Mouse (Mus musculus): ENCODE data around the gene Col23a1.

The Col23a1 gene

DNA sequence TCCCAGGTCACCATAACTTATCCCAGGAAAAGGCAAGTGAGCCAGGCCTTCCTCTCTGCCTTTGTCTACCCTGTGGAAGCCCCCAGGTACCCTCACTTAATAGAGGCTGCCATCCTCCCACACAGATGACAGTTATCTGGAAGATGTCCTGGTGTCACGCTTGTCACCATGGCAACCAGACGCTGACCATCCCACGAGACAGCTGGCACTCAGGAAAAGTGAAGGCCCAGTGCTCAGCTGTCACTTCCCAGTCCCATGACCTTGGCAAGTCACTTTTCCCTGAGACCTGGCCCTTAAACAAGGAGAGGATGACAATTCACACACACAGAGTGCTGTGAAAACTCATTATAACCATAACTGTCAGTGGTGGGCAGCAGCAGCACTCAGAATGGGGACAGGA lies 262.4 kb downstream of the Col23a1 start:
- no peak for DNase-seq

GRCm38 (mm10) chr11:51554590-51554989 lies 264.9 kb downstream of the Col23a1 start:
- peak; percentile 42 for DNase-seq

DNA sequence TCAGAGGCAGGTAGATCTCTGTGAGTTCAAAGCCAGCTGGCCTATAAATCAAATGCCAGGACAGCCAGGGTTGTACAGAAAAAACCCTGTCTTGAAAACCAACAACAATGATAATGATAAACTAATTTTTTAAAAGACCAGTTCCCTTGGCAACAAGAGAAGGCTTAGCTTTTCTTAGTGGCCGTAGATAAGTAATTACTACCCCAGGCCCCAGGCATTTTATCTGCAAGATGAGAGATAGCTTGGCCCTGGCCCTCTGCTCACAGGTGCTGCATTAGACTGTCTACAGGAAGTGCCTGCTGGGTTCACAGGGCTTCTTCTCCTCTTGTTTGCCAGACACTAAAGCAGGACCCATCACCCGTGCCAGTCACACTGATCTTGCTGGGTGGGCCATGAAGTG lies 265.3 kb downstream of the Col23a1 start:
- DNase-seq: no peak

- DNase-seq: no peak
Measured at GRCm38 (mm10) chr11:51563276-51563675, 273.6 kb downstream of the Col23a1 start.

DNA sequence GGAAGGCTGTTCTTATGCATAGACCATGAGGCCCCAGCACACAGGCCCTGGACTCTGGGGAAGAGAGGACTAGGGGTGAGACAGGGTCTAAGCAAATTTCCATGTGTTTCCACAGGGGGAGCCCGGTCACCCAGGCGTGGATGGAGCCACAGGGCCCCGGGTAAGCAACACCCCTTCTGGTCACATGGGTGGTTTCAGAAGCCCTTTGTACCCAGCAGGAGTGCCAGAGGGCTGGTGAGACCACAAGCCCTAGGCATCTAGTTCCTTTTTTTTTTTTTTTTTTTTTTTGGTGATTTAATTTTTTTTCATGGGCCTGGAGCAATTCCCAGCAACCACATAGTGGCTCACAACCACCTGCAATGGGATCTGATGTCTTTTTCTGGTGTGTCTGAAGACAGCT lies 275.3 kb downstream of the Col23a1 start:
- DNase-seq: no peak

DNA sequence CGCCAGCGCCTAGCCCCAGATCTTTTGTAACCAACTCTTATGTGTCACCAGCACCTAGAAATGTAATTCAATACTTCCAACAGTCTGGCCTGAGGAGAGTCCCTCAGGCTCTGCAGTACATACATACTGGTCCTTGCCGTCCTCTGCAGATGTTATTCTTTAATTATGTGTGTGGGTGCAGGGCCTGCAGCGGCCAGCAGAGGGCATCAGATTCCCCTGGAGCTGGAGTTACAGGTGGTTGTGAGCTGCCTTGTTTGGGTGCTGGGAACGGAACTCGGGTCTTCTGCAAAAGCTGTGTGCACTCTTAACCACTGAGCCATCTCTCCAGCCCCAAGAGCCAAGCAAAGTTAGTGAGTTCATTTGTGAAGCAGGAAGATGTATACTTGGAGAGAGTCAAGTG lies 276.2 kb downstream of the Col23a1 start:
- no peak for DNase-seq

GRCm38 (mm10) chr11:51568801-51569200 lies 279.1 kb downstream of the Col23a1 start:
- no peak for DNase-seq

DNA sequence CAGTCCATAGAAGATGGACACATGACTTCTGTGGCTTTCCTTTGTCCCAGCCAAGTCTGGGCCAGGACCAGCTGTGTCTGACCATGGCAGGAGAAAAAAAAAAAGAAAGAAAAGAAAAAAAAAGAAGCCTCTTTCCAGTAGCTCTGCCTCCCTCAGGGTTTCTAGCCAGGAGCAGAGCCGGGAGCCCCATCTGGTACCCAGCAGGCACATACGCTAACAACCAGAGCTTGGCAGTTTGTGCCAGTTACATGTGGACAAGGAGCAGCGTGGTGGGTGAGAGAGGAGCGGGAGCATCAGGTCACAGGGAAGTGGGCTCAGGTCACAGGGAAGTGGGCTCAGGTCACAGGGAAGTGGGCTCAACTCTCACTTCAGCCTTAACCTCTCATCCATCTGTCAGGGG lies 286.7 kb downstream of the Col23a1 start:
- DNase-seq: no peak

GRCm38 (mm10) chr11:51577587-51577986 lies 287.9 kb downstream of the Col23a1 start:
- DNase-seq: no peak

GRCm38 (mm10) chr11:51579024-51579423 lies 289.3 kb downstream of the Col23a1 start:
- no peak for DNase-seq

- peak; percentile 88 for DNase-seq
Measured at GRCm38 (mm10) chr11:51582713-51583112, 293.0 kb downstream of the Col23a1 start.

GRCm38 (mm10) chr11:51584057-51584430 lies 294.3 kb downstream of the Col23a1 start:
- peak; percentile 47 for DNase-seq

DNA sequence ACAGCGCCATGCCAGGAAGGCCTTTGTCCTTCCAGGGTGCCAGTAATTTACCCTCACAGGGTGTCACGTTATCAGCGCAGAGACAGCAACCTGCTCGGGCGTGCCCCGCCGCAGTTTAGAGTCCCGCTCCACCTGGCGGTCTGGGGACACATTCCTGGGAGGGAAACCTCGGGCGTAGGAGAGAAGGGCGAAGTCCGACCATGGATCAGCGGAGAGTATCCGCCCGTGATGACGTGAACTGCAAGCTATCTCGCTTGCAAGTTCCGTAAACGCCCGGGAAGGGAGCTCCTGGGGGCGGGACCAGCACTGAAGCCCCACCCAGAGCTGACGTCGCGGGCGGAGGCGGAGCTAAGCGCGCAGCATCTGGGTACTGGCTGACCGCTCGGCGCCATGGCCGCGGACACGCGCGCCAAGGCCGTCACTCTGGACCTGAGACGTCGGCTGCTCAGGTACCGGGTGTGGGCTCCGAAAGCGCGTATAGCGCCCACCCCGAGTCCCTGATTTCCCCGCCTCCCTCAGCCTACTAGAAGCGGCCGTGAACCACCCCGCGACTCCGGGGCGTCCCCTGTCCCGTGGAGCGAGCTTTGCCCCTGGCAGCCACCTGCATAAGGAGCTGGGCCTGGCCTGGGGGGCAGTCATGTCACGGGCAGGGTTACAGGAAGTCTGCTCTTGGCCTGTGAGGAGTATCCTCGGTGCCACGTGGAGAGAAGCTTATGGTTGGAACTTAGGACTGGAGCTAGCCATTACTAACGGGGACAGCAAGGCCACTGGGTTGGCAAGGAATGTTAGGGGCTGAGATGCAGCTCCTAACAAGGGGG lies 294.9 kb downstream of the Col23a1 start, which contains the start of gene Phykpl:
Gene Phykpl, plus strand, starts transcription at position 327 of the 818 bp plus-strand sequence.
- DNase-seq: peak; percentile 98

- DNase-seq: no peak
Measured at GRCm38 (mm10) chr11:51585608-51586252, 296.0 kb downstream of the Col23a1 start.

DNA sequence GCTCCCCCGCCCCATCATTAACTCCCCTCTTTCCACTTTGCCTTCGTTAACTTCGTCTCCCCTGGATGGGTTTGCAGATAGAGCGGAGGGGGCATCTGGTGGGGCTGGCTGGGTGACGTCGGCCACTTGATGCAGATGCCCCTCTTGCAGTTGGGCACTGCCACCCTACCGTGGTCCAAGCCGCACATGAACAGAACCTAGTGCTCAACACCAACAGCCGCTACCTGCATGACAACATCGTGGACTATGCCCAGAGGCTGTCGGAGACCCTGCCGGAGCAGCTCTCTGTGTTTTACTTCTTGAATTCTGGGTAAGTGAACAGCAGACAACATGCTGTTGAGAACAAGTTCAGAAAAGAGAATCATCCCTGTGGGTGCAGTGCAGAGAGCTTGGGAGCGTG lies 296.7 kb downstream of the Col23a1 start:
- DNase-seq: no peak

DNA sequence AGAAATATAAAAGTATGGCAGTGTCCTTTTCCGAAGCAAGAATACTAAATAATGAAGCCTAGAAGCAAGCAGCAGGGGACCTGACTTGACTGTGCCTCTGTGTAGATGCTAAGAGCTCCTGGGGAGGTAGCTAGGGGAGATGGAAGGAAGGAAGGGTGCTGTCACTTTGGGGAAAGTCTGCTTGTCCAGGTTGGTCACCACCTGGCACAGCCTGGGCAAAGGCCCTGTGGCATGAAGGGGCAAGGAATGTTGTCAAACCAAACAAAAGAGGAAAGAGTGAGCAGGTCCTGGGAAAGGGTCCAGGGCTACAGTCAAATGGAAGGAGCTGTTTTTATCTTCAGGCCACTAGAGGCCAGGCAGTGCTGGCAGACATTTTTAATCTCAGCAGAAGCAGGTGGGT lies 297.3 kb downstream of the Col23a1 start:
- no peak for DNase-seq

- DNase-seq: no peak
Measured at GRCm38 (mm10) chr11:51588833-51589232, 299.1 kb downstream of the Col23a1 start.

DNA sequence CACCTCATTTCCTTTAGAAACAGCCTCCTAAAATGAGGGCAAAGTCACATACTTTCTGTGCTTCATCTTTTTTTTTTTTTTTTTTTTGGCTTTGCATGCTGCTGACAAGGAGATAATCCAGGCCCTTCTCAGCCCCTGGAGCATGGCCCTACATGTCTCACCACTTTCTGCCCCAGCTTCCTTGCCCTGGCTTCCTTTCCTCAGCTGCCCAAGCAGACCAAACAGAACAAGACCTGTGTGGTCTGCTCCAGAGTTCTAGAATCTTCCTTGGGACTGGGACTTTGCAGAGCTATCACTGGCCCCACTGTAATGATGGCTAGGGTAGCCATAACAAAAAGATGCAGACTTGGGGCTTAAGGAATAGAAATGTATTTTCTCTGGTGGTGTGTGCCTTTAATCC lies 300.3 kb downstream of the Col23a1 start:
- no peak for DNase-seq

- DNase-seq: no peak
Measured at GRCm38 (mm10) chr11:51591168-51591567, 301.4 kb downstream of the Col23a1 start.

DNA sequence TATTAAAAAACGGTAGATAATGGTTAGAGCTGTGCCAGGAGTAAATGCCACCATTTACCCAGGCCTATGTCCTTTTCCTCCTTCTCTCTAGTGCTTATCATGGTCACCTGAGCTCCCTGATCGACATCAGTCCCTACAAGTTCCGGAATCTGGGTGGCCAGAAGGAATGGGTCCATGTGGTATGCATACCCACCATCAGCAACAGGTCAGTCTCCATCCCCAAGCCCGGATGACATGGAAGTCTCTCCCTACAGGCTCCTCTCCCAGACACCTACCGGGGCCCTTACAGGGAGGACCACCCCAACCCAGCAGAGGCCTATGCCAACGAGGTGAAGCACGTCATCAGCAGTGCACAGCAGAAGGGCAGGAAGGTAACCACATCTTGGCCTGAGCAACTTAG lies 302.2 kb downstream of the Col23a1 start:
- no peak for DNase-seq

DNA sequence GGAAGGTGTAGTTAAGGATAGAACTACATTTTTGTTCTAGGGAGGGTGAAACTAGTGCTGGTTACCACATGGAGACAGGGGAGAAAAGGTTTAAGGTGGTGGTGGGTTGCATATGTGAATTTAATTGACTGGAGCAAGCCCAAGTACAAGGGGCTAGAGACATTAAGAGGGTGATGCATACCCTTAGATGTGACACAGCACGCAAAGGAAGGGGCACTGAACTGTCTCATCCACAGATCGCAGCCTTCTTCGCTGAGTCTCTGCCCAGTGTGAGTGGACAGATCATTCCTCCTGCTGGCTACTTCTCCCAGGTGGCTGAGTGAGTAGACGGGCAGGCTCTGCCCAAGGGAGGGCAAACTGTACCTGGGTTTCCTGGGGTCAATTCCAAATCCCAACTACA lies 303.6 kb downstream of the Col23a1 start:
- no peak for DNase-seq

DNA sequence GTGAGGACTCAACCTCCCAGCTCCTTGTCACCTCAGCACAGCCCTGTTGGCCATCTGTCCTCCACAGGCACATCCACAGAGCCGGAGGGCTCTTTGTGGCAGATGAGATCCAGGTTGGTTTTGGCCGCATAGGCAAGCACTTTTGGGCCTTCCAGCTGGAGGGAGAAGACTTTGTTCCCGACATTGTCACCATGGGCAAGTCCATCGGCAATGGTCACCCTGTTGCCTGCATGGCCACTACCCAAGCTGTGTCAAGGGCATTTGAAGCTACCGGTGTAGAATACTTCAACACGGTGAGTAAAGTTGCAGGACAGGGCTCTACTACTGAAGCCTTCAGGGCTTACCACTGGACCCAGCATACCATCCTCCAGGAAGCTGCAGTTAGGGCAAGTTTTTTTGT lies 304.1 kb downstream of the Col23a1 start:
- DNase-seq: no peak

DNA sequence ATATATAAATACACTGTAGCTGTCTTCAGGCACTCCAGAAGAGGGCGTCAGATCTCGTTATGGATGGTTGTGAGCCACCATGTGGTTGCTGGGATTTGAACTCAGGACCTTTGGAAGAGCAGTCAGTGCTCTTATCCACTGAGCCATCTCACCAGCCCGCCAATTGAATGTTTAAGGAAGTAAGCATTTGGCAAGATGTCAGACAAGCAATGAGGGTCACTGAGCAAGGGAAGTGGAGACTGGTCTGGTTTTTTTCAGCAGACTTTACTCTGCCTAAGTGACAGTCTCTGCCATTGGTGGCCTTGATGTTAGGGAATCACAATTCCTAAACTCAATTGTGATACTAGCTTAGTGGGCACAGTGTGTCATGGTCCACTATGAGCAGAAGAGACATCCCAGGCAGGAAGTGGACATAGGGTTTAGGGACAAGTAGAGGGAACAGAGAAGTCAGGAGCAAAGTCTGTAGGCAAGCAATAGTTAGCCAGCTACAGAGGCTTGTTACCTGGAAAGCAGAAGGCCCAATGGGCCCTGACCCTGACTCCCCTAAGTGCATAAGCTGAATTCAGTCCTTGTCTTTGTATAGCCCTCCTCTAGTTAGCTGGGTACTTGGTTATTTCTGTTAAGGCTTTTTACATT lies 305.1 kb downstream of the Col23a1 start:
- no peak for DNase-seq

GRCm38 (mm10) chr11:51595459-51596083 lies 305.9 kb downstream of the Col23a1 start:
- DNase-seq: no peak
